Mouse (Mus musculus) layer of hippocampus, adult 8-10 months (tissue): ENCODE measurements at regions not wholly inside any gene's neighbourhood (a gene's known extent, or its start where the extent isn't known, plus 50 kb on each side); places are given as distances from the start of the nearest gene placed in this dataset.

Source experiments
- DNase-seq, 2 experiments: peaks; one replicate each; pipeline ENCODE4 v3.0.0; 2022; ENCODE audit warnings: low spot score in 2 of 2

DNA sequence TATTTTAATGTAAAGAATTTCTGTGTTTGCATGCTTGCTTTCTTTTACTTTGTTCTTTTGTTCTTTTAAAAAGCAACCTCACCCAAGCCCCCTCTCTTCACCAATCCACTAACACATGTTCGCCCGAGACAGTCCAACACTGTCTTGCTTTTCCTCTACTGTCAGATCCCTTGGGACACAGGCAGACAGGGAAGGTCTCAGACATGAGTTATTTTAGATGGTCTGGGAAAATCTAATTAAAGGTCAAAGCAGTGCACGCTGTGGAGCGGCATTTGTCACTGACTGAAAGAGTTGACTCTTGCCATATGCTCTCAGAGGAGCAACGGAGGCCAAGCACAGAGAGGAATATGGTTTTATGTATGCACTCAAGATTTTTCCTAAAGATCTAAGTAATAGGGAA is 279.6 kb downstream of the Gm11146 start:
- no peak for DNase-seq

DNA sequence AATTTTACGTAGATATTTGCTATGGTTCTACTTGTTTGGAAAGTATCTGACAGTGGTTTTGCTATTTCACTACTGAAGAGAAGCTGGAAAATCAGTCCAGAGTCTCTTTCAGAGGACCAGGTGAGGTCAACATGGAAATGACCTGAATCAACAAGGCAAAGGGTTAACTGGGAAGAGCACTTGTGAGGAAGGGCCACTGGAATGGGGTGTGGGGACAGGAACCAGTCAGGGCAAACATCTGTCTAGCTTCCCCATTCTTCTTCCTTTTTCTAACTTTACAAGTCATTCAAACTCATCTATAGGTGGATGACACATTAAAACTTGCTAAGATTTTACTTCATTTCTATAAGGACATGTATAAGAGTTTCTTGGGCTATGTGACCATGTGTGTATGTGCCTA is 283.7 kb downstream of the Gm11146 start:
- no peak for DNase-seq

DNA sequence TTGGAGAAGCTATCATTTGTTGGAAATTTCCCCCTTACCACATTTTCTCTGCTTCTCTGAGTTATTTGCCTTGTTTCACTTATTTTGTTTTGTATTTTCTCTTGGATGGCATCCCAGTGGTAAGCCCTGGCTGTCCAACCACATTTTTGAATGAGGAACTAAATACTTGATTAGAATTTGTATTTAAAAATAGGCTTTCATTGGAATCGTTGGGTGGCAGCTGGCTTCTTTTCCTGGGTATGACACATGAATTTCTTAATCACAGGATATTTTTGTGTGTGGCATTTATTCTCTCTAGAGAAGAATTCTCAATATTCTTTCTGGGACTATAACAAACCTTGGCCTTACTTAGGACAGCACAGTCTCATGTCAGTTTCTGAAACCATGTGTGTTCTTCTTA is 286.5 kb downstream of the Gm11146 start:
- peak in 1 of 2 experiments; percentile 35 for DNase-seq

DNA sequence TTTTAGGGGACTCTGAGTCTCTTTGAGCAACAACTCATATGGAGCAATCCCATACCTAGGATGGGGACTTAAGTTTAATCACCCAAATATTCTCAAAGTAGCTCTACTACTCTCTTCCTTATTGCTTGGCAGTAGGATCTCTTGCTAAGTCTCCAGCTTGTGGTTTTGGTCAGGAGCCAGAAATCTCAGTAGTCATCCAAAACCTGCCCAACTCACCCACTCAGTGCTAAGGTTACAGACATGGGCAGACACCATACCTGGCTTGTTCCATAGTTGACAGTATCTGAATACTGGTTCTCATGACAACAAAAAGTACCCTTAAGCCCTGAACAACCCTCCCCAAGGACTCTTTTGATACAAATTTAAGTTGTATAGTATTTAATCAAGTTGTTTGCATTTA is 288.7 kb downstream of the Gm11146 start:
- DNase-seq, result no peak

DNA sequence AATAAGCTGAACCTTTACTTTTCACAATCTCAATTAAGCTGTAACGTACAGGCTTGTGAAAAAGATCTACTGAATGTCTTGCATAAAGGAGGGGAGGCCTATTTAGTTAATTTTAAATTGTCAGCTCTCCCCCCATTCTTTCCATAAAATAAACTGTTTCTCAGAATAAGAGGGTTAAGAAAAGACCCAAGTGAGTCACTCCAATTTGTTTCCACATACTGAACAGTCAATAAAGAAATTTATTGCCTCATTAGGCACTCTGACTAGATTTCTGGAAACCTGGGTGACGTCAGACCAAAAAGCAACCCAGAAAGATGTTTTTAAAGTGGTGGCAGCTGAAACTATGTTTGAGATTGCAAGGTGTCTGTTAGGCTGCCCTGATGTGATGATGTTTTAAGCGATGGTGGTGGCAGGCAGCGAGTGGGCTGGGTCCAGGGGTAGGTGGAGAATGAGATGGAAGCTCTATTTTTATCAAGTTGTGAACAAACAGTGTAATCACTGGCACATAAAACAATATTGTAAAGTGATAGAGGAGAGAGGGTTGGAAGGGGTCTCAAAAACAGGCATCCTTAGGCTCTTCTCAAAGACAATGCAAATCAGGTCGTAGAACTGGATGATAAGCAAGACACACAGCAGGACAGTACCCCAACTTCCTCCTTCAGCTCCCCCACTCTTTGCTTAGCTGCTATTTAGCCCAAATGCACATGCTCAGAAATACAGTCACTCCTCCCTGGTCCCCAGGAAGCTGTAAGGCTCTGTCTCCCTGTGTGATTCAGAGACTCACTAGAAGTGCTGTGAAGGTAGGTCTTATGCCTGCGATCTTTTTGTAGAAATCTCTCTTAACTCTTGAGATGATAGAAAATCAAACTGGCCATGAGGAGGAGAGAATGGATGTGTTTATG is 288.0 kb downstream of the Usp25 start:
- DNase-seq, result no peak

DNA sequence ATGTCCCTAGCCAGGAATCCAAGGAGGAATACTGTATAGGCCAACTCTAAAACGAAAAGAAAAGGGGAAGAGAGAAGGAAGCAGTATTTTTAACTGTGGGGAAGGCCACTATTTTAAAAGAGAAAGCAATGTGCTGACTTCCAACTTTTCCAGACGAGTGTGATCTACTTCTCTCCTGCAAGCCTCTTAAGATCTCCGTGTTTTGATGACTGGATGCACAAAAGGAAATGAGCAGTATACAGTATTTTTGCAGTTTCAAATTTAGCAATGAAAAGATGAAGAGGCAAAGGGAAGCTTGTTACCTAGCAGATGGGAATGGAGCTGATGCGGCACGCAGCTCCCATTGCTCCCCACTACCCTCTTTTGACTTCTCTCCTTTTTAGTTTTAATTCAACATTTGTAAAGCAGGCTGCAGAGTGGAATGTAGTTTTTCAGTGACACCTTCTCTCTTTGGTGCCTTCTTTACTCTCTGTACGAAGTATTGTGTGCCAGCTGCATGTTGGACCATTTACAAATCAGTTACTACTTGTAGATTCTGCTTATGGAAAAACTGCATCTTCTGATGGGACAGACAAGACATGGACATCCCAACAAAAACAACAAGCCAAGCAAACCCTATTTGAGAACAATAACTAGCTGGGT is 287.2 kb downstream of the Usp25 start:
- DNase-seq, result no peak

DNA sequence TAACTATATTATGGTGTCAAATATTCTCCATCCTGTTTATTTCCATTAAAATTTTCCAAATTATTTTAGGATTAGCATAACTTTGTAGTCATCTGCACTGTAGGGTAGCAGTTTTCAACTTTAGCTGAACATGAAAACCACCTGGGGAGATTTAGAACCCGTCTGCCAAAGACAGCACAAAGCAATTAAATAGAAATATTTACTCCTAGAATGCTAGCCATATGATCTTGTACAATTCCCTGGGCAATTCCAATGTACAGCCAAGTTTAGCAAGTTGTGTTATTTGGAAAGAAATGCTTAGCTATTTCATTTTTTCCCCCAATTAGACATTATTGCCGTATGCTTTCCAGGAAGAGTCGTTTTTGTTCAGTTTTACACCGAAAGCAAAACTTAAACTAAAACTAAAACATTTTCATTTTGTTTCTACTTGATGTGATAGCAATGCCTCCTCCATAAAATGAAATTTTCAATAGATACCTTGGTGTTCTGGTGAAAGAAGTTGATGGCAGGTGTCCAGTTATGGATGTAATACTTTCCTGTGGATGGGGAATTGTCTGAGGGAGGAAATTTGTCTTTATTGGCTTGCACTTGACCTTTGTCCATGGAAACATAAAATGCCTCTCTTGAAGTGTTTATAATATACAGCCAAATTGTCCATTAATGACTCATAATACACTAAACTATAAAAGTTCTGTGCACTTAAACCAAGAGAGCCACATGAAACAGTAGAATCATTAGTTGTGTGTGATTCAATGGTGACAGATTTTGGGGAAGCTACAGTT is 282.3 kb downstream of the Usp25 start:
- no peak for DNase-seq

DNA sequence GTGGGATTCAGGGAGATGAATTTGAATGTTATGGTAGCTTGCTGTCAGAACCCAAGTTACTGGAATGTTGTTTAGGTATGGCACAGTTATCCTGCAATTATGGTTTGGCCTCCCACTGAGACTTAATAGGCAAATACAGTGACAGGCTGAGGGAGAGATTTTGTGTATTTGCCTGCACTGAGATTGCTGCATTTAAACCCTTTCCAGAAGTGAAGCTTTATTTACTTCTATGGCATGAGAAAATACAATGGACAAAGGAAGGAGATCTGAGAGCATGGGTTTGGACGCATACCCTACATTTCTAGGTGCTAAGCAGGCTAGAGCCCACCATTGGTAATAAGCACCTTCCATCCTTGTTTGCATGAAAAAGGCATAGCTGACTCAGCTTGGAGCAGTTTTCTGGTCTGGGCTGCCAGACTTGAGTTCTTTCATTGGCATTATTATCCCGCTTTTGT is 278.8 kb downstream of the Usp25 start:
- DNase-seq, result peak in 1 of 2 experiments; percentile 31

DNA sequence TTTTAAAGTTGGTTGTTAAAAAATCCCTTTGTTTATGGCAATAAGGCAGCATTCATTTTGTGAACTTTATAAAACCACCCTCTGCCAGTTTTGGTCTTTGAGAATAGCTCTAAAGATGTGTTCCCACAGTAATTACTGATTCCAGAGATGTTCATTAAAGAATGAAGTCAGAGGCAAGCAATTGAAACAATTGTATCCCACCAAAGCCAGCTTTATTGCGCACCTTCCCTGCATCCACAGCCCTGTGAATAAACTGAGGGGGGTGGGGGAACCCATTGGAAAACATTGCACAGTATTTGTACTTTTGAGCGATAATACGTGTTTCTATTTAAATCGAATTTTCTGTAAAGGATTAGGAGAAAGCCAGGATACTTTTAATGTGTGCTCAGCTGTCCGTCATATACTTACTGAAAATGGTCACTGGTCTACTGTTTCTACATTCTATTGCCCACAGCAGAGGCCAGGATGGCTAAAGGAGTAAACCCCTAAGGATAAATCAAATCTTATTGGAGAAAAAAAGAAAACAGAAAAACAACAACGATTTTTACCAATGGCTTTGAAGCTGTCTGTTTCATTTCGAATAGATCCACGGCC is 278.3 kb downstream of the Usp25 start:
- DNase-seq, result no peak

DNA sequence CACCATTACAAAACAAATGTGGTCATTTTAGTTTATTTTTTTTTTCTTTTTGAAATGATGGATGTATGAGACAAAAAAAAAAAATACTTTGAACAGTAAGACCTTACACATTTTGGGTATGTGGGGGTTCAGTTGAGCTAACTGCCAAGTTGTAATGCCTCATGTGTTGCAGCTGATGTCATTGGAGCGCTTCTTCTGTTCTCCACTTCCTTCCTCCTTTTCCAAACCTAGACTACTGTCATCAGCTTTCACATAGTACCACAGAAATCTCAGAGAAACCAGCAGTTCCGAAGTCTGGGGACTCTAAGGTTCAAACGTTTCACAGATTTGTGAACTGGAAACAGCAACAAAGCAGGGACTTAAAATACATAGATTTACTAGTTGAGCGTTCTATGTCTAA is 270.7 kb downstream of the Usp25 start:
- no peak for DNase-seq

DNA sequence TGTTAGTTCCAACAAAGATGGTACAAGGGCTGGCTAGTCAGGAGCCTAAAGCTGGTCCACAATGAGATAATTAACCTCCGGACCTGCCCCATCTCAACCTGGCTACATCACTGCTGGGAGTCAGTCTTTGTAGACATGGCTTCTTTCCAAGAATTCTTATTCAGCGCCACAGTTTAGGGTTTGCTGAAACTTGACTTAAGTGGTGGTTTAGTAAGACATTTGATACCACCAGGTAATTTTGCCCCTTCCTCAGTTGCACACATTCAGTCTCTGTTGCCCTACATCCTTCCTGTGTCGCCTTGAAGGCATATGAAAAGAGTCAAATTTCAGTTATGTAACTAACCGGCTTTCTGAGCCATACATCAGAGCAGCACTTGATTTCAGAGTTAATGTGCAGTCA is 266.4 kb downstream of the Usp25 start:
- DNase-seq, result no peak

DNA sequence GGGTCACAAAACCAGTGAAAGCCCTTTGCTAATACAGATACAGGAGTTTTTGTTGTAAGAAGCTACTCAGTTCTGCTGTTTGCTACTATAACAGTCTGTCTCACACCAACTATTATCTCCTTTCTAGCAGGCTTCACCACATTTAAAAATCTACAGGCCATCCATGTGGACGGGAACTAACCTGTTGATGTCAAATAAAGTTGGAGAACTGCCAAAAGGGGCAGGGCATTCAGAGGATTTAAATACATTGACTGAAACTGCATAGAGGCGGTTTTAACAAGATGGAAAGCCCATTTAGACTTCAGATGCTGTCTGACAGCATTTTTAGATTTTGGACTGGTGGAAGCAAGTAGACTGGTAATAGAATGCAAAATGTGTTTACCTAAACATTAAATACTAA is 266.0 kb downstream of the Usp25 start:
- DNase-seq, result no peak

DNA sequence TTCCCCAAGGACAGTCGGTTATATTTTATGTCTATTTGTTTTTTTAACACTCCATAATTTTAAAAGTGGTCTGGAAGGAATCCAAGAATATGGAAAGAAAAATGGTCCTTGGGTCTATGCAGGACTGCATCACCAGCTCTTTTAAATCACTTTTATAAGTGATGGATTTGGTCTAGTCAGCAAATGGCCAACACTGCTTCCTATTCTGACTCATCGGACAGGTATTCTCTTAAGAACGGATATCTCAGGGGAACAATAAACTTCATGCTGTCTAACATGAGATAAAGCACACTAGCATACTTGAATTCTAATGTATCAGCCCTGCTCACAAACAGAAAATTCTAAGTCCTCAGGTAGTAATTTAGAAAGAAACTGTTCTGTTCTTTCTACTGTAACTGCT is 259.8 kb downstream of the Usp25 start:
- no peak for DNase-seq

DNA sequence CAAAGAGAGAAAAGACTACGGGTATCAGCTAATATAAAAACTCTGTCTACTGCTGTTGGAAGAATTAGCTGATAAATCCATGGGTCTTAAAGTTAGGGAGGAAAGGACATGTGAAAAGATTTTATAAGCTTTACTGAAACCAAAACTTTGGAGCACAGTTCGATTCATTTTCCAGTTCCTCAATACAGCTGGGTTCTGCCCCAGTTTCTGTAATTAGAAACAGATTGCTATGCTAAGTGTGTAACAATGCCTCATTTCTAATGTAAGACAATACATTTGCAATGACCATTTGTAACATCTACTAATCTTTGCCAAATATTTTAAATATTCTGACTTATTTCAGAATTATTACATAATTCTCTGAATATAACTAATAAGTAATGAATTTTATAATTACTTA is 255.4 kb downstream of the Usp25 start:
- DNase-seq, result no peak

DNA sequence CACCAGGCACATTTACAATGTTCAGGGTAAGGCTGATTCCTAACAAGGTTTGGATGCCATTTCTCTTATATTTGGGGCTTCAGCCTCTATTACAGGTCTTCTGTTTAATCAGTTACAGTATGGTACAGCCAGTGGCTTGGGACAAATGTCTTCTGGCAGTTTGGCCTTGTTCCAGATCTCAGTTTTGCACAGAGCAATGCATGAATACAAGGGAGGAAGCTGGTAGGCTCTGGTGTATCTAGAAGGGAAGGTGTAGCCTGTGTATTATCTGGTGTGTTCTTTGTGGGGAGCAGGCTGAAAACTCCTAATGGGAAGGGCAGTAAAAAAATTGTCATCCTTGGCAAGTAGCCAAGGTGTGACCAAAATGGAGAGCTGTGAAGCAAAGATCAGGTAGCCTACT is 254.2 kb downstream of the Usp25 start:
- no peak for DNase-seq

DNA sequence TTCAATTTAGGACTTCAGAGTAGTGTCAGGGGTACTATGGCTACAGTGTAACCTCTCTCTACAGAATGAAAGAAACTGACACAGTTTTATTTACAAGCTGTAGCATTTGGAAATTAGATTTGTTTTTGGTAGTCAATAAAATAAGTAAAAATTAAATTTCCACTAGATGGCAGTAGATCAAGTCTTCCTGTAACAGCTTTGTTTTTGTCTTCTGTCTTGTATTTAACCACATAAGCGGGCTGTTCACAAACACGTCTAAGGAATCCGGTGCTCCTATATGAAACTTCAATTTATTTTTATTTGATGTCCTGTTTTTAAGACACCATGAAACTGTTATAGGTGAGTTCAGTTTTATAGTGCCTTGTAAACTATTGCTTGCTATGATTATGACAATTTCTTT is 238.8 kb downstream of the Usp25 start:
- no peak for DNase-seq

DNA sequence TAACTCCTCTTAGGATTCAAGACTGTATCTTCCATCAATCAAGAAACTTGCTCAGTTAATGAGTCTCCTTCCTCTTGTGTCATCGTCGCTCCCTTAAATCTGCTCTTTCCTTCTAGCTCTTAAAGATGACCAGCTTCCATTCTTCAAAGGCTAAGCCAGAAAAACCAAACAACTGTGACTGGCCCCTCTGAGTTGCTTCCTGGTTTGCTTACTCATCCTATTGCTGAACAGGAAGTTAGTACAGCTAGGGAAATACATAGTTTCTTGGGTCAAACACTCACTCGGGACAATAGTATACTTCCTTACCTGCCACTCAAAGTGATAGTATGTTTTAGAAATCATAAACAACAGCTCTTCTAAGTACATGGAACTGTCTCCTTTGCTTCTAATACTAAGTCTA is 237.9 kb downstream of the Usp25 start:
- DNase-seq, result no peak

DNA sequence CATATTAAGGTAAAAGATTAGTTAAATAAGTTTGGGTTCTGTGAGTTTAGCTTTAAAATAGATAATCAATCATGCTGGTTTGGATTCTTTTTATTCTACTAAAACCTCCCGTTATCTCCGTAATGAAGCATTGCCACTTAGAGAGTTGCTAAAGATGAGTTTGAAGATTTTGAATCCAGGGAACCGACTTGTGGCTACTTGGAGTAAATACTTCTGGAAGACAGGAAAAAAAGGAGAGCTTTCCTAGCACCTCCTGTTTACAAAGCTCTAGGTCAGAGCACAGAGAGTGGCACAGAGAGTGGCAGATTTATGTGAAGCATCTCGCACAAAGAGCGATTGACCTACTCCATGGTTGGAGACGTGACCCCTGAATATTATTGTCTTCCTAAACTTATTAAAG is 227.4 kb downstream of the Usp25 start:
- DNase-seq, result no peak

DNA sequence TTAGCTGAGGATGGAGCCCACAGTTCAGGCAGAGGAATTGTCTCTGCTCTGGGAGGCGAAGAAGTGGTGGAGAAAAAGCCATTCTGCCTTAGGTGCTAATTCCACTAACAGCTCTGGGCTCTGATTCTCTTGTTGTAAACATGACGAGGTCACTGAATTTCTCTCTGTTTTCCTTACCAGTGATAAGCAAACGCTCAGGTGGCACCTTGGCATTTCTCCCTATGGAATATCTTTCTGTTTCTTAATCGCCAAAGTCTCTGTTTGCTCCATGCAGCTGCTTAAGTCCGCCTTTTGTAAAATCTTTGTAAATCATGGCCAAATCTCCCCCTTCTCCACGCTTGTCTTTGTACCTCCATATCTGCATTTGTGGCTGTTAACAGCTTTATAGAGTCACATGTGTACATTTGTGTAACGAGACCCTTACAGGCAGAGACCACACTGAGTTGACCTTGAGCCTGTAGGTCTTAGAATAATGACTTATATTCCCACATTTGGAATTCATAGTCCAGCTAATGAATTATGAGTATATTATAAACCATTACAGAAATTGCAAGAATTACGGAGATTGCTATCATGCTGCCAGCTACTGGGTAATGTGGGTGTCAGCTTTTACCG is 225.8 kb downstream of the Usp25 start:
- DNase-seq, result peak in 1 of 2 experiments; percentile 24

DNA sequence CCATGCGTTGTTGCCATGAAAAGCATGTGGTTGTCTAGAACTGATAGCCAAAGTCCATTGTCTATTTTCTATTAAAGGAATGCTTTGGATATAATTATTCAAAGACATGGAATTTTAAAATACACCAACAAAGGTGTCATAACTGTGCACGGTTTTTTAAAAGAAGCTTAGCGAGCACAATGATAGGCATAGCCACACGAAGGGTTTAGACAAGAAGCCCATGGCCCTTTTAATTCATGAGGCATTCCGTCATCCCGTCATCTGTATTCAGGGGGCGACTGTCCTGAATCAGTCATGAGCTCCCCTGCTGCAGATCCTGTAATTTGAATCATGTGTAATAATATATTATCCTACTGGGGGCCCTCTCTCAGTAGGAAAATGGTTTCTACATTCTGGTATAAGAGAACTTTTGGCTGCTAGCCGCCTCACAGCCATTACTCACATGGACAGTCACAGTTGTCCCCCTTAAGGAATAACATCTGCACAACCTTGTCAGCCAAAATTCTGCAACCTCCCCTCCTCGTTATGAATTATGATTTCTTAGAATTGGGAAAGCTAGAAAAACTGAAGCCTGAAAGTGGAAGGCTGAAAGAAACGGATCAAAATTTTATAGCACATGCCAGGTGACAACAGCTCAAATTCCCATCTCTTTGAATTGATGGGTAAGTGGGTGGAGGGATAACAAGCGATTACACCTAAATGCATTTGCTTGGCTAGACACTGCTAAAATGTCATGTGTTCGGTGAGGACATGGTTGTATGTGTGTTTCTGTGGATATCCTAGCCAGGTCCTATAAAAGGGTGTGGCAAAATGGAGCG is 225.1 kb downstream of the Usp25 start:
- DNase-seq, result peak; percentile 29 to 33
